Mouse (Mus musculus) liver, embryonic 16.5 days (tissue): ENCODE results near the gene Ints7. TPM values are rescaled to one million over a fixed set of nuclear protein-coding genes. Genes with fewer than 3 reads are reported as not detected.

Experiments used
- ATAC-seq: fragments of 200-750 bp; cut with Nextera tagmentation; 2 replicates; pipeline ENCODE4 v1.8.0; 2017; ENCODE audit warnings: low read depth, mild to moderate bottlenecking, moderate number of reproducible peaks, moderate library complexity
- H3K27ac ChIP-seq: fragments of 300-500 bp; sonication (generic); 2 replicates; pipeline ENCODE4 v1.5.1; 2014; ENCODE audit warnings: mild to moderate bottlenecking, low read length
- H3K27me3 ChIP-seq: fragments of 300-500 bp; sonication (generic); 2 replicates; pipeline ENCODE4 v1.6.1; 2014; ENCODE audit warnings: low read depth, low read length, mixed read lengths; ENCODE audit not compliant: control insufficient read depth, insufficient read depth
- H3K36me3 ChIP-seq: fragments of 300-500 bp; sonication (generic); 2 replicates; pipeline ENCODE4 v1.6.1; 2014; ENCODE audit warnings: mild to moderate bottlenecking; ENCODE audit not compliant: control insufficient read depth, insufficient read depth
- H3K4me1 ChIP-seq: fragments of 300-500 bp; sonication (generic); 2 replicates; pipeline ENCODE4 v1.6.1; 2014; ENCODE audit warnings: low read depth, low read length, mixed read lengths; ENCODE audit not compliant: control insufficient read depth
- H3K4me2 ChIP-seq: fragments of 300-500 bp; sonication (generic); 2 replicates; pipeline ENCODE4 v1.6.1; 2014; ENCODE audit warnings: low read depth, low read length, mixed read lengths
- H3K4me3 ChIP-seq: fragments of 300-500 bp; sonication (generic); 2 replicates; pipeline ENCODE4 v1.5.1; 2014; ENCODE audit warnings: low read depth, mild to moderate bottlenecking, low read length
- H3K9ac ChIP-seq: fragments of 300-500 bp; sonication (generic); 2 replicates; pipeline ENCODE4 v1.6.1; 2014; ENCODE audit warnings: low read depth, low read length
- H3K9me3 ChIP-seq: fragments of 300-500 bp; sonication (generic); replicated peaks from 2 replicates; pipeline ENCODE4 v1.6.1; 2016; ENCODE audit warnings: low read length; ENCODE audit not compliant: control insufficient read depth
- WGBS: fragments of 180-500 bp; shearing (Covaris S2); extraction: QIAGEN DNeasy Blood & Tissue Kit; methylation state at CpG from one replicate; pipeline ENCODE4 v1.1.7; 2014; ENCODE audit not compliant: insufficient replicate concordance; 5-methylcytosine and 5-hydroxymethylcytosine counted together
- polyA plus RNA-seq: library from polyadenylated mRNA; unstranded; fragments of >200 nt; fragmentation: Nextera tagmentation; extraction: Ambion mirVana; gene quantifications from 2 replicates; pipeline ENCODE4 v1.2.1, GENCODE M21; 2015

Ints7 gene
- polyA plus RNA-seq, 1 experiment from 2014 or later, result 17.3 TPM

- Histone ChIP-seq H3K27me3 (no peaks in the 10 kb centered on the region), H3K9ac (peak overlapping the region; percentile 67), H3K9me3 (no peaks in the 10 kb centered on the region), H3K4me2 (peak overlapping the region; percentile 81), H3K4me1 (peaks cover 21% of the 10 kb centered on the region), H3K4me3 (peak overlapping the region; percentile 77), H3K27ac (peak overlapping the region; percentile 61), H3K36me3 (no peaks in the 10 kb centered on the region; the same call in 1 of the 2 replicates)
- under 1% methylated on average over 51 of the region's 52 CpGs for WGBS
- peak; percentile 6 for ATAC-seq
Measured at GRCm38 (mm10) chr1:191574871-191575457, 472 bp upstream of the Ints7 start.

DNA sequence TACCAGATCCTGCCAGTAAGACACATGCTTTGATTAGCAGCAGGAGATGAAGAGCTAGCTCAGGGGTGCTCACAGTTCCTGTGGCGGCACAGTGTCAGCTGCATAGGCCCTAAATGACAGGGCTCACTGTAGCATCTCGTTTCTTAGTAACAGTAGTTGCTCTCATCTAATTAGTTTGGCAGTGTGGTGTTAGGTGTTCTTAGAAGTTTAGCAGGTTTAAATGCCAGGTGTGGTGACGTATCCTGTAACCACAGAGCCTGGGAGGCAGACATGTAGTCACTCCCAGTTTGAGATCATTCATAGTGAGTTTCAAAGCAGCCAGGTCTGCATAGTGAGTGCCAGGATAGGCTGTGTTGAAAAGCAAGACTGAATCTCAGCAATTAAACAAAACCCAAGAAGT, 4.1 kb downstream of the Ints7 start:
- ATAC-seq, result no peak
- H3K27me3 ChIP-seq, result no peaks in the 10 kb centered on the region
- peaks cover 18% of the 10 kb centered on the region for H3K4me1 ChIP-seq
- H3K9me3 ChIP-seq, result no peaks in the 10 kb centered on the region
- H3K9ac ChIP-seq, result no peak overlapping the region
- H3K36me3 ChIP-seq, result peaks cover 18% of the 10 kb centered on the region
- H3K27ac ChIP-seq, result no peak overlapping the region
- WGBS, result 83% methylated on average over 3 of the region's 3 CpGs
- H3K4me2 ChIP-seq, result no peak overlapping the region
- no peak overlapping the region for H3K4me3 ChIP-seq

DNA sequence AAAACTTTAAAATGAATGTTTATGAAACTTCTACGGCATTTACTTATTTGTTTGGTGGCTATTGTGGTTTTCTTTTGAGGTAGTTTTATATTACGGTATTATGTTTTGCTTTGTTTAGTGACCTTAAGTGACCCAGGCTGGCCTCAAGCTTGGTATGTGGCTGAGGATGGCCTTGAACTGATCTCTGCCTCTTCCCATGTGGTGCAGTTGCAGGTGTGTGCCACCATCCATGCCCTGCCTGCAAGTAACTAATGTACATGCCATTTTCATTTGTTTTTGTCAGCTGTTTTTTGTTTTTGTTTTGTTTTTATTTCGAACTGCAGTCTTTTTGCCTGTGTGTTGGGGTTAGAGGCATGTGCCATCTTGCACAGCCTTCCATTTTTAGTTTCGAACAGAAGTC, 6.2 kb downstream of the Ints7 start:
- Histone ChIP-seq H3K27me3 (no peaks in the 10 kb centered on the region), H3K4me3 (no peak overlapping the region), H3K27ac (no peak overlapping the region), H3K9ac (no peak overlapping the region), H3K36me3 (peaks cover 22% of the 10 kb centered on the region), H3K4me1 (peaks cover 15% of the 10 kb centered on the region), H3K4me2 (no peak overlapping the region), H3K9me3 (no peaks in the 10 kb centered on the region)
- 82% methylated on average over 4 of the region's 4 CpGs for WGBS
- ATAC-seq, result no peak

GRCm38 (mm10) chr1:191583836-191584235, 8.4 kb downstream of the Ints7 start:
- Histone ChIP-seq H3K27me3 (no peaks in the 10 kb centered on the region), H3K4me2 (no peak overlapping the region), H3K4me1 (no peaks in the 10 kb centered on the region; the same call in 1 of the 2 replicates), H3K9me3 (no peaks in the 10 kb centered on the region), H3K4me3 (no peak overlapping the region), H3K27ac (no peak overlapping the region), H3K9ac (no peak overlapping the region), H3K36me3 (peaks cover 41% of the 10 kb centered on the region)
- WGBS, result 89% methylated on average over 4 of the region's 4 CpGs
- no peak for ATAC-seq

DNA sequence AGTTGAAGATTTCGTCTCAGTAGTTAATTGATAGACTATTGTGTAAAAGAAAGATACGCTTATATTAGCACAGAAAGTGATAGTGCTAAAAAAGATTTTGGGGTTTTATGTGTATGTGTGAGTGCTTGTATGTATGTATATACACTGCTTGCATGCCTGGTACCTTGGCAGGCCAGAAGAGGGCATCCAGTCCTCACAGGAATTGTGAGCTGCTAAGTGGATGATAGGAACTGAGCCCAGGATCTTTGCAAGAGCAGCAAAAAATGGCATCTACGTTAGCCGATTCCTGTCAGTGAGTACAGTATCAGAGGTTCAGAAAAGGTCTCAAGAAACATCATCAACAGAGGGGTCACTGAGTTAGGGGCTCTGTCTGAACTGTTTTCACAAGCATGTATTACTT, 9.0 kb downstream of the Ints7 start:
- Histone ChIP-seq H3K36me3 (peaks cover 43% of the 10 kb centered on the region), H3K9ac (no peak overlapping the region), H3K4me3 (no peak overlapping the region), H3K27me3 (no peaks in the 10 kb centered on the region), H3K4me1 (no peaks in the 10 kb centered on the region; the same call in 1 of the 2 replicates), H3K9me3 (no peaks in the 10 kb centered on the region), H3K27ac (no peak overlapping the region), H3K4me2 (no peak overlapping the region)
- no peak for ATAC-seq
- WGBS, result 81% methylated on average over 4 of the region's 4 CpGs

GRCm38 (mm10) chr1:191585704-191586103, 10.3 kb downstream of the Ints7 start:
- Histone ChIP-seq H3K9ac (no peak overlapping the region), H3K9me3 (no peaks in the 10 kb centered on the region), H3K4me2 (no peak overlapping the region), H3K27me3 (no peaks in the 10 kb centered on the region), H3K4me1 (no peaks in the 10 kb centered on the region; the same call in 1 of the 2 replicates), H3K36me3 (peaks cover 49% of the 10 kb centered on the region), H3K27ac (no peak overlapping the region), H3K4me3 (no peak overlapping the region)
- 78% methylated on average over 2 of the region's 2 CpGs for WGBS
- ATAC-seq, result no peak

GRCm38 (mm10) chr1:191587062-191587461, 11.6 kb downstream of the Ints7 start:
- no peak overlapping the region for H3K9ac ChIP-seq
- no peak overlapping the region for H3K4me2 ChIP-seq
- H3K4me3 ChIP-seq, result no peak overlapping the region
- H3K27ac ChIP-seq, result no peak overlapping the region
- 79% methylated on average over 3 of the region's 3 CpGs for whole genome bisulfite sequencing
- H3K9me3 ChIP-seq, result no peaks in the 10 kb centered on the region
- peaks cover 51% of the 10 kb centered on the region for H3K36me3 ChIP-seq
- H3K4me1 ChIP-seq, result no peaks in the 10 kb centered on the region; the same call in 1 of the 2 replicates
- ATAC-seq, result no peak
- H3K27me3 ChIP-seq, result no peaks in the 10 kb centered on the region

DNA sequence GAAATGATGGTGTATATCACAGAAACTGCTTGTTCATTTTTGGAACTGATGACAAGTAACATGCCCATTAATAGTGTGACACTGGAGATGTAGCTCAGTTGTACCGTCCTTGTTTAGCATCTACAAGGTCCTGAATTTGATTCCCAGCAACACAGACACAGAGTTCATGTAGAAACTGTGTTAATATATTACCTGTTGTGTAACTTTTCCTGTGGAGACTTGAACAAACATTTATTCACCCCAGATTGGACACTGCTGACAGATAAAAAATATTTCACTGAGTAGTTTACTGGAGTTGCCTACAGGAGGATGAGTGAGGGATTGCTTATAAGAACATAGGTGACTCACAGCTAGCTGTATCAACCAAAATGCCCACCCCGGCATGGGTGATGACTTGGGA, 13.3 kb downstream of the Ints7 start:
- Histone ChIP-seq H3K4me2 (no peak overlapping the region), H3K4me3 (no peak overlapping the region), H3K36me3 (peaks cover 41% of the 10 kb centered on the region), H3K9me3 (no peaks in the 10 kb centered on the region), H3K9ac (no peak overlapping the region), H3K27ac (no peak overlapping the region), H3K4me1 (no peaks in the 10 kb centered on the region; the same call in 1 of the 2 replicates), H3K27me3 (no peaks in the 10 kb centered on the region)
- peak; percentile 11; the same call in 1 of the 2 replicates for ATAC-seq
- 82% methylated on average over 2 of the region's 2 CpGs for WGBS

GRCm38 (mm10) chr1:191592016-191592720, 16.7 kb downstream of the Ints7 start:
- Histone ChIP-seq H3K4me2 (no peak overlapping the region), H3K4me3 (no peak overlapping the region), H3K27ac (no peak overlapping the region), H3K9me3 (no peaks in the 10 kb centered on the region), H3K9ac (no peak overlapping the region), H3K4me1 (no peaks in the 10 kb centered on the region; the same call in 1 of the 2 replicates), H3K36me3 (peaks cover 37% of the 10 kb centered on the region), H3K27me3 (no peaks in the 10 kb centered on the region)
- WGBS, result 81% methylated on average over 12 of the region's 12 CpGs
- no peak for ATAC-seq
